Mouse (Mus musculus): ENCODE measurements at regions not wholly inside any gene's neighbourhood (a gene's known extent, or its start where the extent isn't known, plus 50 kb on each side); places are given as distances from the start of the nearest gene placed in this dataset.

- DNase-seq (ENCODE audit: low read depth, low spot score): no peak
Observed at GRCm38 (mm10) chr13:80502927-80503326, 380.3 kb upstream of the Arrdc3 start.

GRCm38 (mm10) chr13:80514171-80514981 lies 368.8 kb upstream of the Arrdc3 start:
- DNase-seq (ENCODE audit: low read depth, low spot score): no peak

- DNase-seq (ENCODE audit: low read depth, low spot score): no peak
Observed at GRCm38 (mm10) chr13:80514982-80515253, 368.3 kb upstream of the Arrdc3 start.

GRCm38 (mm10) chr13:80518836-80519235 lies 364.3 kb upstream of the Arrdc3 start:
- DNase-seq (ENCODE audit: low read depth, low spot score): peak; percentile 2

- DNase-seq (ENCODE audit: low read depth, low spot score): no peak
Observed at GRCm38 (mm10) chr13:80519792-80520191, 363.4 kb upstream of the Arrdc3 start.

- DNase-seq (ENCODE audit: low read depth, low spot score): no peak
Observed at GRCm38 (mm10) chr13:80535755-80536350, 347.3 kb upstream of the Arrdc3 start.

GRCm38 (mm10) chr13:80544951-80545350 lies 338.2 kb upstream of the Arrdc3 start:
- DNase-seq (ENCODE audit: low read depth, low spot score): no peak

- no peak for DNase-seq (ENCODE audit: low read depth, low spot score)
Observed at GRCm38 (mm10) chr13:80557156-80557555, 326.0 kb upstream of the Arrdc3 start.

All from A20 (cell line).